Mouse (Mus musculus): ENCODE measurements around the gene Helz. TPM values are rescaled to one million over a fixed set of nuclear protein-coding genes. Genes with fewer than 3 reads are reported as not detected.
"Not testable (repeated sequence)": the region's sequence is repeated elsewhere in the genome, so short reads cannot be mapped to it uniquely, and the experiment has no call there.

Helz gene
- 8.9 and 14.2 TPM in 2 replicates for polyA plus RNA-seq (2012; rRNA removed)

GRCm38 (mm10) chr11:107547351-107548203, at the start of gene Helz:
Gene Helz (plus strand): TSS chr11:107547930.
- DNase-seq (ENCODE audit: low read depth): no peak

- no peak for DNase-seq (ENCODE audit: low read depth)
Measured at GRCm38 (mm10) chr11:107502801-107503200, 44.9 kb upstream of the Helz start.

DNA sequence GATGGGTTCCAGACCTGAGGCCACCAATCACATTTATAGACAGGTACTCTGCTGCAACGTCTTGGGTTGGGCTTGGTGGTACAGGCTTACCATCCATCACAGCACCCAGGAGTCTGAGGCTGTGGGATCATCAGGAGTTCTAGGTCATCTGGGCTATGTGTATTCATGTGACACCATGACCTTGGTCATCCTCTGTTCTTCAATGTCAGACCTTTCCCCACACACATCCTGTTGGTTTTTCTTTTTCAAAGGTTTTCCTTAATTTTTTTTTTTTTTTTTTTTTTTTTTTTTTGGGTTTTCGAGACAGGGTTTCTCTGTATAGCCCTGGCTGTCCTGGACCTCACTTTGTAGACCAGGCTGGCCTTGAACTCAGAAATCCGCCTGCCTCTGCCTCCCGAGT, 43.4 kb upstream of the Helz start:
- DNase-seq (ENCODE audit: low read depth): not testable (repeated sequence)

GRCm38 (mm10) chr11:107506260-107506659, 41.5 kb upstream of the Helz start:
- no peak for DNase-seq (ENCODE audit: low read depth)

GRCm38 (mm10) chr11:107509631-107510338, 37.9 kb upstream of the Helz start:
- DNase-seq (ENCODE audit: low read depth): no peak

DNA sequence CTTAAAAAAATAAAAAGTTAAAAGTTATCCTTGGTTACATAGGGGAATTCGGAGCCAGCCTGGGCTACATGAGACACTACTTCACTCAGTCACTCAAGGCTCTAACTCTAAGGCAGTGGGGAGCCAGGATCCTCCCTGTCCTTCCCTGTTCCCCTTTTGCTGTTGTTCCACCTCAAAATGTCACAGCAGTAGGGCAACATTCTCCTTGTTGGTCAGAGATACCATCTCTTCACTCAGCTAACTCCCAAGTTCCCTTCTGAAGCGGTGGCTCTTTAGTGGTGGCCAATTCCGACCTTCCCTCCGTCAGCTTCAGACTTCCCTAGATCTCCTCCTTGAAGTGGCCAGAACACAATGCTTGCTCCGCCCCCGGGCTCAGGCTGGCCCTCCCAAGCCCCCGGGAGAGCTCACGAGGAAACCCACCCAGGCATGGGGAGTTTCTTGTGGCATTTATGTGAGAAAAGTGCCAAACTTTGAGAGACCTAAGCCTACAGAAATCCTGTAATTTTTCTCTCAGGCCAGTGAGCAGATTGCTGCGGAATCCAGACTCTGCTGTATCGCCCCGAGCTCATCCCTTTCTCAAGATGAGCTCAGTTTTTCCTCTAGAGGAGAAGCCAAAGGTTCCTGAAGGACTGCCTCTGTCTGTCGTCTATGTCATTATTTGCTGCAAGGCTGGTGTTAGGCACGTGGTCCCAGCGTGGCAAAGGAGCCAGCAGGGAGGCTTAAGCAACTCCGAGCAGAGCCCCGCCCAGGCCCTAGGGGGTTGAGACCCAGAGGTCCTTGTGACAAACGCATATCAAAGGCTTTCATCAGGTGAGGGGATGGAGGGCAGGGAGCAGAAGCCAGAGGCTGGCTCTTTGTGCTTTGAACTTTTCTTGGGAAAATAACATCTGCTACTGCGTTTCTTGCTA, 37.1 kb upstream of the Helz start:
- DNase-seq (ENCODE audit: low read depth): no peak

DNA sequence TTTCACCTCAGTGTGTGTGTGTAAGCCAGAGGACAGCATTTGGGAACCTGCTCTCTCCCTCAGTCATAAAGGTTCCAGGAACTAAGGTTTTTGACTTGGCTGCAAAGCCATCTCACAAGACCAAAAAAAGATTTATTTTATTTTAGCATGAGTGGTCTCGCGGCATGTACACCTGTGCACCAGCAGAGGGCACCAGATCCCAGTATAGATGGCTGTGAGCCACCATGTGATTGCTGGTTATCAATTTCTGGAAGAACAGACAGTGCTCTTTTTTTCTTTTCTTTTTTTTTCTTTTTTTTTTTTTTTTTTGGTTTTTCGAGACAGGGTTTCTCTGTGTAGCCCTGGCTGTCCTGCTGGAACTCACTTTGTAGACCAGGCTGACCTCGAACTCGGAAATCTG, 35.8 kb upstream of the Helz start:
- DNase-seq (ENCODE audit: low read depth): not testable (repeated sequence)

GRCm38 (mm10) chr11:107513047-107513446, 34.7 kb upstream of the Helz start:
- no peak for DNase-seq (ENCODE audit: low read depth)

GRCm38 (mm10) chr11:107516387-107516786, 31.3 kb upstream of the Helz start:
- no peak for DNase-seq (ENCODE audit: low read depth)

GRCm38 (mm10) chr11:107518645-107519429, 28.9 kb upstream of the Helz start:
- no peak for DNase-seq (ENCODE audit: low read depth)

DNA sequence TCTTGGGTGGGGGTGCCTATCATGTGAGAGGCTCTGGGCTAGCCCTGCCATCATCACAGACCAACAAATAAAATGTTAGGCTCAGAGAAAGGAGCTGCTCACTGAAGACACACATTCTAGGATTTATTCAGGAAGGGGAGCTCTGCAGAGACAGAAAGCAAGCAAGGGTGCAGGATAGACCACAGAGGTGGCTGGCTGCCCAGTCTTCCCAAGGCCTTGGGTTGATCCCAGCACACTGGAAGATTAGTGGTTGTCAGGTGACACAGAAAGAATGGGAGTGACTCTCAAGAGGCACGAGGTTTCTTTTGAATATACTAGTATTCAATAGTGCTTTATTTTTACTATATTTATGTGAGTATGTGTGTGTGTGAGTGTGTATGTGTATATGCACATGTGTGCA, 26.6 kb upstream of the Helz start:
- DNase-seq (ENCODE audit: low read depth): no peak

DNA sequence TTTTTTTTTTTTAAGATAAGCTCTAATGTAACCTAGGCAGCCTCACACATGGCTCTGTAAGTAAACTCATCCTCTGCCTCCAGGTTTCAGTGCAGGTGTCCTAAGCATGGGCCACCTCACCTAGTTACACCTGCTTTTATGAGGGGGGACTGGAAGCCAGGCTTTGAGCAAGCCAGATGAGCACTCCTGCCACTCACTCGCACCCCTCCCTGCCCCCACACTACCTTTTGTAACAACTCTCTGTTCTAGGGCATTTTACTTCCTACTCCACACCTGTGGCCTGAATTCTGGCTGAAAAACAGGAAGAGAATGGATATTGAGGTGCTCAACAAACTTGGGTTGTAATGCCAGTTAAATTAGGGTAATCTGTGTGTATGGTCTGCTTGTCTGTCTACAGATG, 22.8 kb upstream of the Helz start:
- no peak for DNase-seq (ENCODE audit: low read depth)

DNA sequence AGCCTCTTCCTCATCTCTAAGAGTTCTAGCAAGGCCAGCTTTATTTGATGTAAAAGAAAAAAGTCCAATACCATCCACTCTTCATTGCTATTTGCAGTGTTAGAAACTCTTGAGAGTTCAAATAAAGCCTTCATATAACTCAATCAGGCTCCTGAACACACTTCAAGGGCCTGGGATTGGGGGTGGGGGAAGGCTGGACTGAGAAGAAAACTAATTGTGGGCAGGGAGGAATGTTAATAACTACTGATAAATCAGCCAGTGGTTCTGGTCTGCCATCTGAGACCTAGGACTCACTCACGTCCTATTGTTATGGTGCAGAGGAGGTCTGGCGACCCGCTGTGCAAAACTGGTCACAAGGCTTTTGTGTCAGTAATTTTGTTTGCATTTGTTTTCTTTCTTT, 20.1 kb upstream of the Helz start:
- no peak for DNase-seq (ENCODE audit: low read depth)

DNA sequence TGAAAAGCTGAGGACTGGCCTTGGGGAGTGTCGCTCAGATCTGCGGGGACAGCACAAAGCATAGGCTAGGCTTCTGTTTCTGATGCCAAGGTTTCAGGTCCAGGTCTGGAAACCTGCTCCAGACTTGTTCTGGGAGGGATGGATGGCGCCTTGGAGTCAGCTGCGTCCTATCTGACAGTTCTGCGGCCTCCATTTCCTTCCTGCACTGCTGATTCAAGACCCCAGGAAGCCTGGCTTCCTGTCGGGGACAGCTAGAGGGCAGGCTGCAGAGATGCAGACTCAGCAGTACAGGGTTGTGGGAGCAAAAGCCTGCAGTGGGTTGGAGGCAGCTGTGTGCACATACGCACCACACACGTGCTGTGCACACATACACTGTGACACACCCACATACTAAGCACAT, 18.4 kb upstream of the Helz start:
- no peak for DNase-seq (ENCODE audit: low read depth)

GRCm38 (mm10) chr11:107531445-107531844, 16.3 kb upstream of the Helz start:
- DNase-seq (ENCODE audit: low read depth): no peak

DNA sequence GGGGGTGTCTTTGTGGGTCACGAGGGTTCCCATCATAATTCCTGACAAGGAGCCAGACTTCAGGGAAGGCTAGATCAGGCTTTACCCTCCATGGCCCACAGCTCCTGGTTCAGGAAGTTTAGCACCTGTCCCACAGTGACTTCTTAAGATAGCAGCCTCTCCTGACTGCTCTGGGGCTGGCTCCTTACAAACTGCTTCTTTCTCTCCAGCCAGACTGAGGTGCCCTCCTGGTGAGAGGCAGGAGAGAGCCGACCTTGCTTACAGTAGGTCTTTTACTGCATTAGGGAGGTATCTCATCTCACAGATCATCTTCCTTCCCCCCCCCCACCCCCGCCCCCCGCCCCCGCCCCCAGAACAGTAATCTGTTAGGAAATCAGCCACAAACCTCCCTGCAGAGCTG, 15.5 kb upstream of the Helz start:
- no peak for DNase-seq (ENCODE audit: low read depth)

GRCm38 (mm10) chr11:107538994-107539393, 8.7 kb upstream of the Helz start:
- DNase-seq (ENCODE audit: low read depth): no peak

DNA sequence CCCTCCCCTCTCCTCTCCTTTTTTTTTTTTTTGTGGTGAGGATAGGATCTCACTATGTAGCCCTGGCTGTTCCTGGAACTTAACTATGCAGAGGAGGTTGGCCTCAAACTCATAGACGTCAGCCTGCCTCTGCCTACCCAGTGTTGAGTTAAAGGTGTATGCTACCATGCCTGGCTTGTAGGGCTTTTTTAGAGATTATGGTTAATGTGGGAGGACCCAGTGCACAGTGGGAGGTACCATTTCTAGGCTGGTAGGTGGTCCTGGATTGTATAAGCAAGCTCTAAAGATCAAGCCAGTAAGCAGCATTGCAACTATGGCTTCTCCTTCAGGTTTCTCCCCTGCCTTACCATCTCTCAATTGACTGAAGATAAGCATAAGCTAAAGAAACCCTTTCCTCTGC, 7.4 kb upstream of the Helz start:
- no peak for DNase-seq (ENCODE audit: low read depth)

DNA sequence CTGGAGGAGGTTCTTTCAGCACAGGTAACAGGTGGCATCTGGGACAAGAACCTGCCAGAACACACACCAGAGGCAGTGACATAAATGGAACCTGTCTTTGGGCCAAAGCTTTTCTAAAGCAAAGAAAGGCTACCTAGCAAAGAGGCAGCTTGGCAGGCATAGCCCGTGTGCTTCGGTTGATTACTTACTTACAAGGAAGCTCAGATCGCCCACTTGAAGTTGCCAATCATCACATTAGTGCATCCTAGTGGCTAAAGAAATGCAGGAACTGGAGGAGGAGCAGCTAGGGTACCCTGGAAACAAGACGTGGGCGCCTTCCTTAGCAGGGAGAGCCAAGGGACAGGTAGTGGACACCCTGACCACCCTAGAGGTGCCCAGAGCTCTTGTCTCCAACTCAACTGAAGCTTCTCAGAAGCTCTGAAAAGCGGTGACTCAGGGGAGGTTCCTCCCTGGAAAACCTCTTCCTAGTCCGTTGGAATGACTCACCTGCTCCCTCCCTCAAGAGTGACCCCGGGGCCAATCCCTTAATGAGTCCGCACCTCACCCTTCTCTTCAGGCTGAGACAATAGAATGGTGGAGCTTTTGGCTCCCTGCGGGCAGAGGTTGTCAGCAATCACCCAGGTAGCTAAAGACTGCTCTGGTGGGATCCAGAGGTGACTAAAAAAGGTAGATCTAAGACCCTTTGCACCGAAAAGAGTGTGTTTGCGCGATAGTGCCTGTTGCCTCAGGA, 1.8 kb upstream of the Helz start:
- no peak for DNase-seq (ENCODE audit: low read depth)

DNA sequence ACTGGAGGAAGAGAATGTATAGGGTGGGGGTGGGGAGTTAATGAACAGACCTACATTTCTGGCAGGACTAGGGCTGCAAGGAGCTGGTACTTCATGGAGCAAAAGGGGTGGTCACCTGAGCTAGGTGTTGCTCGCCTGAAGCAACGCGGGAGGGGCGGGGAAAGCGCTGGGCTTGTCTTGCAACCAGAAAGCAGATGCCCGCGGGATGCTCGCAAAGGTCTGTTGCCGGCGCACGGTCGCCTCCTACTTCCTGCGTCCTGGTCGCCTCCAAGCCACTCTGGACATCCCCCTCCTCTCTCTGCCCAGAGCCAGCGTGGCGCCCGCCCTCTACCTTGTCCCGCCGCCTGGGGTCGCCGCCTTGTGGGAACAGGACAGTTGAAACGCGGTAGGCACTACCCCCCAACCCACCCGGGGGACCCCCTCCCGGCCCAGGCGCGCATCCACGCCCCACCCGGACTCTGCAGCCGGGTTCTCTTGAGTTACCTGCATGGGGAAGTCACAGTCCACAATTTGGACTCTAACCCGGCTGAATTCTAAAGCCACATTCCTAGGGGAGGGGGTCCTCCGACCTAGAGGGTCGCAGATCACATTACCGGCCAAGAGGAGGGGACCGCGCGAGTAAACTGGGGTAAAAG, 946 bp upstream of the Helz start:
- no peak for DNase-seq (ENCODE audit: low read depth)

Data from gonadal fat pad, adult 2 months (tissue).